Mouse (Mus musculus) urinary bladder, adult 18-20 months (tissue): ENCODE measurements around the gene Tom1.
A peak's percentile ranks its signal among the peaks of the same experiment; 100 is the strongest.

ENCODE experiments used
- DNase-seq, 2 experiments: peaks; one replicate each; pipeline ENCODE4 v3.0.0; 2022; ENCODE audit warnings: low spot score in 2 of 2, mixed read lengths in 2 of 2

Gene Tom1

DNA sequence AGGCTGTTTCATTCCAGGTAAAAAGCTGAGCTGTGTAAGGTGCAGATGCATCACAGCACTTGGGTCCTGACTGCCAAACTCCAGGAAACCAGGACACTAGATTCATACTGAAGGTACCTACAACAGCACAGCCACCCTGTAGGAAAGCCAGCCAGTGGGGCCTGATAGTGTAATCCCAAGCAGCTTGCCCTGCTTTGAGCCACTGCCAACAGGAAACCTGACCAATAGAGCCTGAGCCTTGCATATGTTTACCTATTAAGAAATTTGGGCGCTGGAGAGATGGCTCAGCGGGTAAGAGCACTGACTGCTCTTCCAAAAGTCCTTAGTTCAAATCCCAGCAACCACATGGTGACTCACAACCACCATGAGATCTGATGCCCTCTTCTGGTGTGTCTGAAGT lies 8.7 kb downstream of the Tom1 start:
- DNase-seq = no peak

DNA sequence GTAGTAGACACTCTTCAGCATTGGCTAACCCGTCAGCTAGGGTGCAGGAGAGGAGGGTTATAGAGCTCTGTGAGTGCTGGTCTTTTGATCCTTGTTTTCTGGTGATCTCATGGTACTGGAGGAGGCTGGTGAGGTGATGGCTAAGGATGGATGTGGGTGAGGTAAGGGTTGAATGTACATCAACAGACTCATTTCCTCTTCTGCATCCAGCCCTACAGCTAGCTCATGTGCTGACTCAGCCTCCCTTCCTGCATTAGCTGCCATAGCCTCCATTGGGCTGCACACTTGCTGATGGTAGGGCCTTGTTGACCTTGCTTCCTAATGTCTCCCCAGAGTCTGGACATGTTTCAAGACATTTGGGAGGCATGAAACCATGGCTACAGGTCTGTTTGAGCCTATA lies 9.5 kb downstream of the Tom1 start:
- DNase-seq = no peak

DNA sequence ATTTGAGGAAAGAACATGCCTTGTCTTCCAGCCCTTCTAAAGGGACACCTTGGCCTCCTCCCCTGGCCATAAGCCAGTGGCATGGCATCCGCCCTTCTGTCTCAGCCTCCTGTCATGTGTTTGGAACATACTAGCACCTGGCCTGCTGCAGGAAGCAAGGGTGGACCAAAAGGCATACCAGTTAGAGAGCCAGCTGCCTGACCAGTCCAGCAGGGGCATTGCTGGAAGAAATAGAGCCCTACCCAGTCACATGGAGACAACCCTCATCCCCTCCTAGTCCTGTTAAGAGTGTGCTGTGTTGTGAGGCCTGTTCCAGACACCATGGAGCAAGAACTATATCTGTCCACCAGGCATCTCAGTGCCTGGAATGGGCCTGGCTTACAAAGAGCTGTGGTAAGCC lies 12.8 kb downstream of the Tom1 start:
- no peak for DNase-seq

DNA sequence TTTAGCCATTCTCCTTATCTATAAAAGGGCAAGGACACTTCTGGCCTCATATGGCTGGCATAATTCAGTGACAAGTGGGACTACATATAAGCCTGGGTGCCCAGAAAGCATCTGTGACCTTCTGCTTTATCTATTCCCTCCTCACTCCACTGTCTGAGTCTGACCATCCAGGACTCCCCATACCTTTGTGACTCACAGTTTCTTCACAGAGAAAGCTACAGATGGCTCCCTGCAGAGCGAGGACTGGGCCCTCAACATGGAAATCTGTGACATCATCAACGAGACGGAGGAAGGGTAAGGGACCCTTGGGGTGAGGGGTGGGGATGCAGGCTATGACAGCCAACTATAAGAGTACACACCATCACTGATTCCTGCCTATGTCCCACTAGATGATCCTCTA lies 14.3 kb downstream of the Tom1 start:
- no peak for DNase-seq

DNA sequence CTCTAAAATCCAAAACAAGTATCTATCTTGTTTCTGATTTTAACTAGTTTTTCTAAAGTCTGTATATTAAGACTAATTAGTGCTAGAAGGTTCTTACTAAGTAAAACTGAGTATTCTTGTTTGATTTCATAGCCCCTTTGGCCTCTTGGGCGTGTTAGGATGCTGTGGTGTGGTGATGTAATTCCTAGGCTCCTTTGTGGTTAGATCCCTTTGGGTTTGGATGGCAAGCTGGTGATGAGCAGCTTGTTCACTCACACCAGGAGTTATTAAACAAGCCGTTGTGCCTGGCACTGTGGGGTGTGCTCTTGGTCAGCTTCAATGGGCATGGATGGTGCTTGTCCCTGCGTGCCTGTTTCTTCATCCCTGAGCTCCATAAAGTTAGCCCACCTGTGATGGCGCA lies 19.8 kb downstream of the Tom1 start:
- DNase-seq = no peak

DNA sequence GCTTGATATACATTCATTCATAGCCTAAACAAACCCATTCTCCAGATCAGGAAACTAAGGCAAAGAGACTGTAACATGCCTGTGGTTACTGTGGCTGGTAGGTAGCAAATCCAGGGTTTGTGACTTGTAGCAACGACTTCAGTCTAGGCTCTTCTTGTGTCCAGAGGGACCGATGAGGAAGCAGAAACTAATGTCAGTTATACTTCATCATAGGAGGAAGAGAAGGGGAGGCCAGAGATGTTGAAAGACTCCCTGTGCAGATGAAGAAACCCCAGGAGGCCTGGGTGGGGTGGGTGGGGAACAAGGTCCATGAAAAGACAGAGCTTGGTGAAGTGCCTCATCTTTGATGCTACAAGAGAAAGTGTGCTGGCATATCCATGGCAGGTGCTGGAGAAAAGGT lies 22.2 kb downstream of the Tom1 start:
- DNase-seq = no peak

DNA sequence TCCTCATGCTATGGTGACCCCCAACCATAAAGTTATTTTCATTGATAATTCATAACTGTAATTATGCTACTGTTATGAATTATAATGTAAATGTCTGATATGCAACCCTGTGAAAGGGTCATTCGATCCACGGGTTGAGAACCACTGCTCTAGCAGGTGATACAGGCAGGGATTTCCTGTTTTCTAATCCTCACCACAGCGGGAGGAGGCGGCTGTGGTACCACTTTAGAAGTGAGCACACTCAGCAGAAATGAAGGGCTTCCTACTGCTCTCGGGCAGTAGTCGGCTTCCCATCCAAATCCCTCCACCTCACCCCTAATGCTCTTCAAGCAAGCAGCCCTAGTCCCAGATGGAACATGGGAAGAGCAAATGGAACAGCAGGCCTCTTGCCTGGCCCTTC lies 26.5 kb downstream of the Tom1 start:
- no peak for DNase-seq

DNA sequence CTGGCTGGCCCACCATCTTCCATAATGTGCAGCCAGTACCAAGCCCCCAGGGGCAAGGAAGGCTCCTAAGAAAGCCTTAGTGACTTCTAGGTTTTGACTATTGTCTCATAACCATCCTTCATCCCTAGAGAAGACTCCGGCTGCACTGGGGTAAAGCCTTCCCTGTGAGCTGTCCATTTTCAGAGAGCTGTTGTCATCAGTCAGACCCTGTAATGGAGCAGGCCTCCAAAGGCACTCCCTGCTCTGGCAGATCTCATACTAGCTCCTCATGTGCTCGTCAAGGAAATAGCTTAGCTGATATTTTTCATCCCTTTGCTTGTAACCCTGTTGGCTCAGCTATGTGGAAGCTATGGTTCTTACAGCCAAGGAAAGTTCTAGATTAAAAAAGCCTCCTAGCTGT lies 27.3 kb downstream of the Tom1 start:
- DNase-seq = no peak

DNA sequence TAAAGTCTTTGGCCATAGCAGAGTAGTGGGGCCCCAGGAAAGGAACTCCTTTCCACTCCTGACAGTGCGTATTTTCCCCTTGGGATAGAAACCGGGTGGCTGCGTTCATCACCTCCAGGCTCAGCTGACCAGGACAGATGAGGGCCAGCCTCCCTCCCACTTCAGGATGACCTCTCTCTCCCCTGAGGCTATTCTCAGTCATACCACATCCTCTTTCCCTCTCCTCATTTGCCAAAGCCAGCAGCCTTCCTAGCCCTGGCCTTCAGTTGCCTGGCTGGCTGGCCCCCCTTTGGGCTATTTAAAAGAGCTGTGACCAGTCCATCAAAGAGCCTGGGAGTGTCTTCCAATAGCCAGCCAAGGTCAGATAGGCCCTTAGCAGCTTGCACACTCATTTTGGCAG lies 29.8 kb downstream of the Tom1 start:
- no peak for DNase-seq

DNA sequence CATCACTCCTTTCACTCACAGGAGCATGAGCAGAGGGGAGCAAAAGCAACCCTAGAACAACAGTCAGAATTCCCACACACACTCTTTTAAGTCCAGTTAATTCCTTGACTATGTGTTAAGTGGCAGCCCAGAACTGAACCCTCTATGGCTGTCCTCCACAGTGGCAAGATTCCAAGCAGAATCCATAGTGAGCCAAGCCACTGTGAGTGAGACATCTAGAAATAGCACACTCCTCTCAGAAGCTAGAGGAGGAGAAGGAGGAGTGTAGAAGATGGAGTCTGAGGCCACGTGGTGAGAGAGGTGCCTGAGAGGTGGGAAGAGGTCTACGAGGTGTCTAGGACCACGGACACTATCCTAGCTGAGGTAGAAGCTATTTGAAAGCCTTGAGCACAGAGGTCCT lies 31.3 kb downstream of the Tom1 start:
- no peak for DNase-seq

DNA sequence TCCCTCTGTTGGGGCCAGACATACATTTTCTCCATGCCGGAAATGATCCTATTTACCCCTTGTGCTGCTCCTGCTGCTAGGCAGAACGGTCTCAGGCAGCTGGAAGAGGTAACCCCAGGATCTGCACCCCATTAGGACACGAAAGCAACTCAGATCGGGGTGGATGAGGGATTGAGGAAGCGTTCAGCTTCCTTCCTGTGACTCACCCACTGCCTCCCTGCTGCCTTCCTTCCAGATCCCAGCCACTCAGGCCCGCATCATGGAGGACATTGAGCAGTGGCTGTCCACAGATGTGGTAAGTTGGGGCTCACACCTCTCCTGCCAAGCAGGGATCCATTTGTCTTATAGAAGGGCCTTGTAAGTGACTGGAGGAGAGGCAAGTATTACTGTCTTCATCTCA lies 33.8 kb downstream of the Tom1 start:
- no peak for DNase-seq

DNA sequence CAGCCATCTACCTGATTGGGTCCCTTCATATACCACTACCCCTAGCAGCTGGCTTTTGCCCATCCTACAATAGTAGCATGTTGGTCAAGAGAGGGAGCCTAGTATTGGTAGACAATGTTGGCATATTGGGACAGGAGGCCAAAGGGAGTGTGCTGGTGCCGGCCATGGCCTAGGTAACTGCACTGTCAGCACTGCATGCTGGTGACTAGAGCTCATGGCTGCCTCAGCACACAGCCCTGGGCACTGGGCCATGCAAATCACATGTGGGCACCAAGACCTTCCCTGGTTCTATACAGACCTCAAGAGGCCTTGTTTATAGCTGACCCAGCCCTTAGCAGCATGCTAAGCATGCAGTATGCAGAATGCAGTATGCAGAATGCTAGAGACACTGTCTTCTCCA lies 36.8 kb downstream of the Tom1 start:
- no peak for DNase-seq

DNA sequence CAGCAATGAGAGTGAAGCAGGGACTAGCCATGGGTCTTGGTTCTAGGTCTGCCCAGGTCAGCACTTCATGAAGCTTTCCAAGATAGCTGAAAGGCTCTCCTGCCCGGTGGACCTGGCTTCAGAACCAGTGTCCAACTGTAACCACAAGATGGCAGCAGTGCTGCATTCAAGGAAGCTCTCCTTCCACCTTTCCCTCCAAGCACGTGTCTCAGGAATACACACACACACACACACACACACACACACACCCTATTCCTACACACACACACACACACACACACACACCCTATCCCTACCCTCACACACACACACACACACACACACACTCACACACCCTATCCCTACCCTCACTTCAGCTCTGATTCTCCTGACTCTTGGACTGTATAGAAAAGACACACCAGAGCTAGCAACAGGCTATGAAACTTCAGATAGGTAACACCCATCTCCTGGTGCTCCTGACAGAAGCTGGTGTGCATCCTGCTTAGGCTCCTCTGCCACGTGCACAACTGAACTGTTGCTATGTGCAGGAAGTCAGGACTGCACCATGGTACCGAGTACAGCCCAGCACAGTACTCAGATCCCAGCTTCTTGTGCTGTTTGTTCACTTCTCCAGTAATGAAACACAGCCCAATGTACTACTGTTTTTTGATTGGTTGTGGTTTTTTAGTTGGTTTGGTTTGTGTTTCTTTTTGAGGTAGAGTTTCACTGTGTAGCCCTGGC lies 38.3 kb downstream of the Tom1 start:
- peak; percentile 58 to 70 for DNase-seq

DNA sequence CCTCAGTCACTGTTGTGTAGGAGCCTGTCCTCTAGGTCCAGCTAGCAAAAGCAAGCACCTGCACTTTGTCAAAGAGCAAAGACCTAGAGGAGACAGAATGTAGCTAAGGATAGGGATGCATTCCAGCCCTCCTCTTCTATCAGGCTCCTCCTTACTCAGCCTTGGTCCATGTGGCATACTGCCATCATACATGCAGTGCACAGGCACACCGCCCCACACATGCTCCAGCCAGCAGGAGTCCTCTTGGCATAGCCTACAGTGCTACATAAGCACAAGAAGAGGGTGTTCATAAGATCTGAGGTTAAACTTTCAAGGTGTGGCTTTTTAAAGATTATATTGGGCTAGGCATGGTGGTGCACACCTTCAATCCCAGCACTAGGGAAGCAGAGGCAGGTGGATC lies 41.4 kb downstream of the Tom1 start:
- DNase-seq = no peak

DNA sequence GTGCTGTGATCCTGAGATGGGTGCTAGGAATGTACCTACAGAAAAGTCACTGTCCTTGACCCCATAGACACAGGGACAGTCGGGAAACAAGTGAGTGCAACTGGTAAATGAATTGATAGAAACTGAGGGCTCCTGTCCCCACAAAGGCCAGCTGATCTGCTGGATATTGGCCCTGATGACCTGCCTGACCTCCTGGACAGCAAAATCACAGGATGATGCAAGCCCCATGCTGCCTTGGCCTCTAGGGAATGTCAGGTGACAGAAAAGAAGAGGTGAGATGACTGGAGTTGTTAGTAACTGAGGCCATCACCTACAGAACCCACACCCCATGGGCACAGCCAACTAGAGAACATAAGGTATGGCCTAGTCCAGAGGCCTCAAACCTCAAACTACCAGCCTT lies 44.7 kb downstream of the Tom1 start:
- DNase-seq = no peak

DNA sequence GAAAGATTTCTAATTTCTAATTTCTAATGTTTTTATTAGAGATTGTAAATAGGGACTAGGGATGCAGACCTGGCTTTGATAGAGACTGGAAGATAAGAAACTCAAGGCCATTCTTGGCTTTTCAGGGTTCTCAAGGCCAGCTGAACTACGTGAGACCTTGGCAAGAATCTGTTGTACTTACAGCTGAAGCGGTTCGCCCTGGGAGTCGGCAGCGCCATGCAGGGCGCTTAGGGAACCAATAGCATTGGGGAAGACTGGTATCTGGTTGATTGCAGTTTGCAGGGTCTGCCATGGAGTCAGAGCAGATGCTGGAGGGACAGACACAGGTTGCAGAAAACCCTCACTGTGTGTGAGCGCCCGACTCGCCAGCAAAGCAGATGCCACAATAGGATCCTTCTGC lies 45.3 kb downstream of the Tom1 start:
- DNase-seq = no peak

DNA sequence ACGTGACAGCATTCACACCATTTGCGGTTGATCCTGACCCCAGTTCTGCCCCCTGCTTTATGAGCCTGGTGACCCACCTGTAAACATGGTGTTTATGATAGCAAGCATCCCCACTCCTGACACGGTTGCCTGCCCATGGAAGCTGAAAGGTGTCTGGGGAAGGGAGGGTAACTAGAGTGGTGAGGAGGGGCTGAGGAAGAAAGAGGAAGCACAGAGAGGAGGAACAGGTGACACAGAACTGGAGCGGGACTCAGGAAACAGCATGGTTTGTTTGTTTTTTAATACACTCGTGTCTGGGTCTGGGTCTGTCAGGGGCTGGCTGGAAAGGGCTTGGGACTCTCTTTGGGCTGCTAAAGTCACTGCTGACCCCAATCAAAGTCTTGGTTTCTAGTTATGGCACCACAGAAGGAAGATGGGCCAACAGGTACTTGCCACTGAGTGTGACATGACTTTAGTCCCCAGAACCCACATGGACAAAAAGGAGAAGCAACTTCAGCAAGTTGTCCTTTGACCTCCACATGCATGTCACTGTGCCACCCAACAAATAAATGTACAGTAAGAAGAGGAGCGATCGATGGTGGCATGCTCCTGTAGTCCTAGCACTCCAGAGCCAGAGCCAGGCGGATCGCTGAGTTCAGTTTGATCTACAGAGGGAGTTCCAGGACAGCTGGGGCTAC lies 48.0 kb downstream of the Tom1 start:
- no peak for DNase-seq

DNA sequence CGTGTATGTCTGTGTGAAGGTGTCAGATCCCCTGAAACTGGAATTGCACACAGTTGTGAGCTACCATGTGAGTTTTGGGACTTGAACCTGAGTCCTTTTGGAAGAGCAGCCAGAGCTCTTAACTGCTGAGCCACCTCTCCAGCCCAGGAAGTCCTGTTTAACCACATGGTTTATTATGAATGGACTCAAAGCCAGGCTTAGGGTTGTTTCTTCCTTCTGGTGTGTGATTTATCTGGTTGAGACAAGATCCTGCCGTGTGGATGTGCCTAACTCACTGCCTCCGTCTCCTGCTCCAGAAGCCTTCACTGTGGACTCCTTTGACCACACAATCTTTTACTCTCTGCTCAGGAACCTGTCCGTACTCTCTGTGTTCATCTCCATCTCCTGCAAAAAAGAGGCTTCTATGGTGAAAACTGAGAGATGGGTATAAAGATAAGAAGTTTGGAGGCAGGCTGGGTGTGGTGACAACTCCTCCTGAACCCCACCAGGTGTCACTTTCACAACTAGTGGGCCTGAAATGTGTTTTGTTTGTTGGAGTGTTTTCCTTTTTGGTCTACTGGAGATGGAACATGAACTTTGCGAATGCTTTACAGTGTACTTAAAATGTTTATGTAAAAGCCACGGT lies 48.8 kb downstream of the Tom1 start:
- no peak for DNase-seq

DNA sequence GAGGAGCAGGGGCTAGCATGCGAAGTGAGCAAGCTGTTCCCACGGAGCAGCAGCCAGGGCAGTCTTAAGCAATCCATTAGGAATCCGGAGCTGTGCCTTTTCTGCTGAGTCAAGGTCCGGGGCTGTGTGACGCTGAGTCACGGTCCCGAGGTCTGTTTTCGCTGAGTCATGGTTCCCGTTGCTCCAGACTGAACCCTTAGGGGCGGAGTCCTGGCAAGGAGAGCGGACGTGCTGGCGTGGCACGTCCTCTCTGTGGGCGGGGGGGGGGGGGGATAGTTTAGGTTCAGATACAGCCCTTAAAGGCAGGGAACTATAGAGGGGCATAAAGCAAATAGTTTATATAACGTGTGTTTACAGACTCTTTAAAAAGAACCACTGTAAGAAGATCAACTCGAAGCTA lies 50.3 kb downstream of the Tom1 start:
- peak; percentile 78 to 90 for DNase-seq

DNA sequence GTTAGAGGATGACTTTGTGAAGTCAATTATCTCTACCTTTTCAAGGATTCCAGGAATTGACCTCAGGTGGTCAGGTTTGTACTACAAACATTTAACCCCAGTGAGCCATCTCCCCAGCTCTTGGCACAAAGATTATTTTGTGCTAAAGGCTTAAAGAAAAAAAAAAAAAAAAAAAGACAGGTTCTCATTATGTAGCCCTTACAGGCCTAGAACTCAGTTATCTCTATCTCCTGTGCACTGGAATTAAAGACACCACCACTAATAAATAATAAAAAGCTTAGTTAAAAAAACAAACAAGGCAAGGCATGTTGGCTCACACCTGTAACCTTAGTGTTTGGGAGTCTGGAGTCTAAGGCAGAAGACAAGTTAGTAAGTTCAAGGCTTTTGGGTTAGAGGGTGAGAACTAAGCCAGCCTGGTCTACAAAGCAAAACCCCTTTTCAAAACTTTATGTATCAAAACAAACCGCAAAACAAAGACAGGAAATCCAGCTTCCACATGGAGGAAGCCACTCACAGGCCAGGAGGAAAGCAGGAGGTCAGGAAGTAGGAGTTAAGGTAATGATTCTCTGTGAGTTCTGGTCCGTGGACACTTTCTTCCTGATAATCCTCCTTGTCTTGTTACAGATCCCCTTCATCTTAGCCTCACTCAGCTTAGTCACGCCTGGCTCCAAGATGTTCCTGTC lies 51.0 kb downstream of the Tom1 start:
- DNase-seq = no peak

DNA sequence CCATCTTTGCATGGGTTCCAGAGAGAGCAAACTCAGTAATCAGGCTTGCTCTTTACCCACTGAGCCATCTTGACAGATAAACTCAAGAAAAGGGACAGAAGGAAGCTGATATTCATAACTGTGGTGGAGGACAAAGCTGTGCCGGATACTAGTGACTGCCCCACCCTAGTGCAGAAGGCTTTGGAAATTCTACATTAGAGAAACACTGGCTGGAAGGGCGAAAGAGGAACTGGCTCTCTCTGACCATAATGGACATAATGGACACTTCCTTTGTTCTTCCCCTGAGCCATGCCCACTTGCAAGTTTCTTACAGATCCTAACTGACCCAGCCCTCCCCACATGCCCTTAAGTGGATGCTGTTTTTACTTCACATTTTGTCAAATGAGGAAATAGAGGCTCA lies 52.5 kb downstream of the Tom1 start:
- no peak for DNase-seq

DNA sequence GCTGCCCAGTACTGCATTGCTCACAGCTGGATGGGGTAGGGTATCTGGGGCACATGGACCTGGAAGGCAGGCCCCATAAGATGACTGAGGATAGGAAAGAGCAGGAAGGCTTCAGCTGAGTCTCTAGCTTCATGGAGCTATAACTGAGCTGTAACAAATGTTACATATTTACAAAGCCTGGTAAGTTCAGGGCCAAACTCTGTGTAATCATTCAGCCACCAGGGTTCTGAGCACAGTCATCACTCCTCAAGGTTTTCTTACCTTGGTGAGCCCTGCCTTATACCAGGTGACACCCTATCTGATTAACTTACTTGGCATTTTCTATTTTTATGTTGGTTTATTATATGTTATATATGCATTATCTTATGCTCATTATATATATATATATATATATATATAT lies 53.6 kb downstream of the Tom1 start:
- no peak for DNase-seq
